Mouse (Mus musculus) testis, adult 2 months (tissue): ENCODE measurements around the gene Dnpep. TPM values are rescaled to one million over a fixed set of nuclear protein-coding genes. Genes with fewer than 3 reads are reported as not detected.

ENCODE experiments used
- H3K27ac ChIP-seq: fragments of 200-500 bp; 2 replicates; pipeline ENCODE4 v1.5.1; 2012; ENCODE audit warnings: low read depth, low read length; ENCODE audit not compliant: control insufficient read depth, insufficient read depth
- H3K27me3 ChIP-seq: fragments of 200-500 bp; 2 replicates; pipeline ENCODE4 v1.6.1; 2012; ENCODE audit warnings: mild to moderate bottlenecking, low read length, moderate library complexity; ENCODE audit not compliant: control insufficient read depth, insufficient read depth
- H3K36me3 ChIP-seq: fragments of 200-500 bp; 2 replicates; pipeline ENCODE4 v1.6.1; 2012; ENCODE audit warnings: mild to moderate bottlenecking, low read length; ENCODE audit not compliant: control insufficient read depth, insufficient read depth
- H3K4me1 ChIP-seq: fragments of 200-500 bp; 2 replicates; pipeline ENCODE4 v1.6.1; 2012; ENCODE audit warnings: low read length; ENCODE audit not compliant: control insufficient read depth, insufficient read depth
- H3K4me3 ChIP-seq: fragments of 200-500 bp; 2 replicates; pipeline ENCODE4 v1.5.1; 2012; ENCODE audit warnings: low read depth, mild to moderate bottlenecking, low read length, moderate library complexity, mixed read lengths; ENCODE audit not compliant: control insufficient read depth
- CTCF ChIP-seq: fragments of 200-500 bp; IDR thresholded peaks from 2 replicates; pipeline ENCODE4 v1.5.1; 2012; ENCODE audit warnings: low read depth, mild to moderate bottlenecking, inconsistent platforms, low read length, moderate library complexity; ENCODE audit not compliant: control insufficient read depth, insufficient read depth, insufficient replicate concordance
- POLR2A ChIP-seq: fragments of 200-500 bp; IDR thresholded peaks from 2 replicates; pipeline ENCODE4 v1.6.1; 2012; ENCODE audit warnings: low read depth, mild to moderate bottlenecking, inconsistent platforms, low read length, moderate library complexity; ENCODE audit not compliant: control insufficient read depth
- polyA plus RNA-seq: library from polyadenylated mRNA; depleted of rRNA; stranded (reverse); fragments of >200 nt; gene quantifications from 2 replicates; pipeline ENCODE4 v1.2.3, GENCODE M21; 2012; rRNA removed

Gene Dnpep
- polyA plus RNA-seq, 1 experiment, result 158 TPM

DNA sequence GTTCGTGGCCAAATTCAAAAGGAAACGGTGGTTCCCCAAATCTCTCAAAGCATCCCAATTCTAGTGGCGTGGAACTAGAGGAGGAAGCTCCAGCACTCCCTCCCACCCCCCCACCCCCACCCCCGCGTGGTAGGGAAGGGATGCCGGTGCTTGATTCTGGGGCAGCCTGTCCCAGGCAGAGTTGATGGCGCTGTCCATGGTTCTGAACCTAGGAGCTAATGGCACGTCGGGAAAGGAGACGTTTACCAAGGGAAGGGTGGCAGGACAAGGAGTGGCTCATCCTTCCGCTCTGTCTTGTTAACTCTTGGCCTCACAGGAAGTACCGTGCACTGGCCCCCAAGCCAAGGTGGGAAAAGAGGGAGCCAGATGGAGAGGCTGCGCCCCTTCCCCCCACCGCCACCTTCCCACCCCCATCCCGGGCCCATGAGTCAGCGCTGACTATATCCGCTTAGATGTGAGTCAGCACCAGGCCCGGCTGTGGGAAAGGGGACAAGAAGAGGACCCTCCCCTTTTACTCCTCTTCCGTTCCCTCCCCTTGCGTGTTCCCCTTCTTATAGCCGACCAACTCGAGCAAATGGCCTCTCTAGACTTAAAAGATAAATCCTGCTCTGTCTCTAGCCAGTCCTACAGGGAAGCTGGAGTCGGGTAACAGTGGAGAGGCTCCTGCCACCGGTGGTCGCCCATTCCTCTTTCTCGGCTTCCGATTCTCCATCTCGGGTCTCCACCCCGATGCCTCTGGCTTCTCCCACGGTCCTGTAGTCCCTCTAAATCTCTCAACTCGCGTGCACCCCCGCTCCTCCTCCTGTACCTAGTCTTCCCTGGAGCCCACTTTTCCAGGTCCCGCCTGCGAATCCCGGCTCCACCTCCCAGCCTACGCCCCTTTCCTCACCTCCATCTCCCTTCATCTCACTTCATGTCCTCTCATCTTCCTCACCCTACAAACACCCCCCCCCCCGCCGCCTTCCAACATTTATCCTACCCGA, 54.5 kb downstream of the Dnpep start:
- no peak overlapping the region; the same call in 1 of the 2 replicates for H3K4me3 ChIP-seq
- no peak for TF ChIP-seq POLR2A
- peak; percentile 4; the same call in 1 of the 2 replicates for TF ChIP-seq CTCF
- H3K27ac ChIP-seq, result no peak overlapping the region
- H3K36me3 ChIP-seq, result no peaks in the 10 kb centered on the region
- H3K4me1 ChIP-seq, result peaks cover 6% of the 10 kb centered on the region
- no peaks in the 10 kb centered on the region; the same call in 1 of the 2 replicates for H3K27me3 ChIP-seq

GRCm38 (mm10) chr1:75261278-75261677, 56.5 kb downstream of the Dnpep start:
- TF ChIP-seq CTCF (no peak), POLR2A (no peak)
- H3K27ac ChIP-seq, result no peak overlapping the region

More at GRCm38 (mm10) chr1:75261278-75261677, 56.5 kb downstream of the Dnpep start:
- Histone ChIP-seq H3K27me3 (no peaks in the 10 kb centered on the region; the same call in 1 of the 2 replicates), H3K4me1 (peaks cover 6% of the 10 kb centered on the region), H3K36me3 (no peaks in the 10 kb centered on the region), H3K4me3 (no peak overlapping the region)

Other genes with a start within 250 kb of the Dnpep start
- 7.7 and 7.9 TPM in 2 replicates for gene Nhej1, start 192.8 kb downstream of the Dnpep start, polyA plus RNA-seq
- not detected in 2 replicates for gene Slc23a3, start 184.1 kb downstream of the Dnpep start, polyA plus RNA-seq
- 43.5 and 44.3 TPM in 2 replicates for gene Cnppd1, start 175.3 kb downstream of the Dnpep start, polyA plus RNA-seq
- 211 and 215 TPM in 2 replicates for gene Retreg2, start 175.2 kb downstream of the Dnpep start, polyA plus RNA-seq
- gene Zfand2b, start 149.3 kb downstream of the Dnpep start, polyA plus RNA-seq, result 7.1 and 7.4 TPM in 2 replicates
- 34.2 and 36.6 TPM in 2 replicates for gene Abcb6, start 137.6 kb downstream of the Dnpep start, polyA plus RNA-seq
- 5.4 and 6.2 TPM in 2 replicates for gene Ankzf1, start 125.8 kb downstream of the Dnpep start, polyA plus RNA-seq
- gene Atg9a, start 125.8 kb downstream of the Dnpep start, polyA plus RNA-seq, result 529 TPM in 2 replicates
- 117 and 129 TPM in 2 replicates for gene Glb1l, start 107.2 kb downstream of the Dnpep start, polyA plus RNA-seq
- 205 and 207 TPM in 2 replicates for gene Stk16, start 107.2 kb downstream of the Dnpep start, polyA plus RNA-seq
- 163 and 204 TPM in 2 replicates for gene Tuba4a, start 98.1 kb downstream of the Dnpep start, polyA plus RNA-seq
- 10.2 and 12.7 TPM in 2 replicates for gene A630095N17Rik, start 85.9 kb downstream of the Dnpep start, polyA plus RNA-seq
- gene Dnajb2, start 81.6 kb downstream of the Dnpep start, polyA plus RNA-seq, result 298 and 299 TPM in 2 replicates
- gene Ptprn, start 53.5 kb downstream of the Dnpep start, polyA plus RNA-seq, result 0.41 and 0.49 TPM in 2 replicates
- gene Resp18, start 39.6 kb downstream of the Dnpep start, polyA plus RNA-seq, result 0.20 TPM in 1 of 2 replicates, not detected in the other
- 3.6 and 9.8 TPM in 2 replicates for gene Des, start 42.3 kb upstream of the Dnpep start, polyA plus RNA-seq
- 1.4 and 5.8 TPM in 2 replicates for gene Speg, start 57.3 kb upstream of the Dnpep start, polyA plus RNA-seq
- 96.2 and 98.2 TPM in 2 replicates for gene Gmppa, start 117.9 kb upstream of the Dnpep start, polyA plus RNA-seq
- 0.82 and 1.0 TPM in 2 replicates for gene Asic4, start 132.4 kb upstream of the Dnpep start, polyA plus RNA-seq
- 39.5 and 40.8 TPM in 2 replicates for gene Chpf, start 161.3 kb upstream of the Dnpep start, polyA plus RNA-seq
- 7.2 and 8.9 TPM in 2 replicates for gene Tmem198, start 161.5 kb upstream of the Dnpep start, polyA plus RNA-seq
- gene Obsl1, start 188.5 kb upstream of the Dnpep start, polyA plus RNA-seq, result 46.0 and 47.0 TPM in 2 replicates
- gene Inha, start 189.1 kb upstream of the Dnpep start, polyA plus RNA-seq, result 160 and 210 TPM in 2 replicates
- gene Stk11ip, start 203.5 kb upstream of the Dnpep start, polyA plus RNA-seq, result 22.4 and 24.2 TPM in 2 replicates
- gene Slc4a3, start 228.3 kb upstream of the Dnpep start, polyA plus RNA-seq, result 19.2 and 20.6 TPM in 2 replicates